Comparison of ENCODE assay signal across 16 mouse cellular contexts in the genomic region with DNA sequence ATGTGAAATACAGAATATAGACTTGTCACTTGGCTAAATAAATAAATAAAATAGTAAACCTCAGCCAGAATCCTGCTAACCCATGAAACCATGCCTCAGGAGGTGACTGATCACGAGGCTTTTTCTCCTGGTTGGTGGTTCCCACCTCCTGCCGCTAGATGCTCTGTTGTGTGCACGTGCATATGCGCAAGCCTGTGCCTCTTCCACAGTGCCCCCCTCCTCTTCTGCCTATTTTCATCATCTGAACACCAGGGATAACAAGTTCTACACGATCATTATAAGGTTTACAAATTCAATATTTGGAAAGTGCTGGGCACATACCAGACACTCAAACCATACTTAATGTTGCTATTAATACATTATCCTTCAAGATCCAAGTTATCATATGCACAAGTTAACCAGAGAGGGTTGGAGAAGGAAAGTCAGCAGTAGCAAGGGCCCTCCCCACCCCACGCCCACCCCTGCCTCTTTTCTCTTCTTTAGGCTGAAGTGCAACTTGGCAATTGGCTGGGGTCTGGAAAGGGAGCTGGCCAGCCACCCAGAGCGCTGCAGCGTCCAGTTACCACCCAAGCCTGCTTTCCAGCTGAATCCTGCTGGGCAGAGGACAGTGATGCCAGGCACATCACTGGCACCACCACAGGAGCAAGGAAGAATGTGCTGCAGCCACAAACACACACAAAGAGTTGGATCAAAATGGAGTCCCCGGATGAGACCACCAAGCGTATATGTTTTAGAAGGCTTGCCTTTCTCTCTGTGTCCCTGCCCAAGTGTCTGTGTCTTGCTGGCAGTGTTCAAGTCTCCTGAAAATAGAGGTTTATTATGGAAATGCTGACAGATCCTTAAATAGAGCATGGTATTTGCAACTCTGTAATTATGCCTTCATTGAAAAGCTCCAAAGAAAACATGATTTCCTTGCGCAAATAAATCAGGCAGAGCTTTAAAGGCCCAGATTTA.
DNase-seq lines count a peak whose midpoint lies in the region; ATAC-seq and TF ChIP-seq lines count a peak whose summit lies in the region.
"Had no signal": no experiment of that assay in that cellular context is flagged by ENCODE, and none has a peak within 500 bp of the region (broad histone marks: within the 10 kb centered on the region; RNA-seq: fewer than 3 reads in every experiment).

No protein-coding gene starts in this region.

- no peak overlapping the region for H3K4me2 ChIP-seq in embryonic facial prominence, embryonic 13.5 days
- no peak overlapping the region for H3K4me2 ChIP-seq in hindbrain, postnatal 0 days (ENCODE audit: low read depth, low read length)
- no peak overlapping the region for H3K4me2 ChIP-seq in hindbrain, embryonic 11.5 days (replicated peaks; ENCODE audit: low read depth, low read length)
- no peak overlapping the region for H3K4me2 ChIP-seq in midbrain, postnatal 0 days (ENCODE audit: low read depth, low read length, poor library complexity, severe bottlenecking)
- H3K4me2 ChIP-seq in midbrain, embryonic 13.5 days (replicated peaks): no peak overlapping the region
- H3K4me2 ChIP-seq: heart, embryonic 12.5 days; neural tube, embryonic 13.5 days had no signal

- no peak overlapping the region for H3K9ac ChIP-seq in embryonic facial prominence, embryonic 13.5 days
- H3K9ac ChIP-seq in hindbrain, postnatal 0 days (replicated peaks; ENCODE audit: low read length): no peak overlapping the region
- H3K9ac ChIP-seq in hindbrain, embryonic 11.5 days (ENCODE audit: low read depth, low read length): no peak overlapping the region
- no peak overlapping the region for H3K9ac ChIP-seq in midbrain, postnatal 0 days (replicated peaks; ENCODE audit: low read length, poor library complexity, severe bottlenecking)
- no peak overlapping the region for H3K9ac ChIP-seq in midbrain, embryonic 13.5 days (replicated peaks)
- H3K9ac ChIP-seq: heart, embryonic 12.5 days; liver, embryonic 14.5 days; neural tube, embryonic 13.5 days had no signal

- 82% methylated on average over 11 of the region's 11 CpGs for WGBS in embryonic facial prominence, embryonic 13.5 days
- 83% methylated on average over 11 of the region's 11 CpGs for WGBS in embryonic facial prominence, embryonic 10.5 days
- WGBS in hindbrain, postnatal 0 days: 52% methylated on average over 11 of the region's 11 CpGs
- 79% methylated on average over 11 of the region's 11 CpGs for WGBS in hindbrain, embryonic 11.5 days
- 67% methylated on average over 11 of the region's 11 CpGs for WGBS in midbrain, postnatal 0 days
- 75% methylated on average over 11 of the region's 11 CpGs for WGBS in midbrain, embryonic 13.5 days

- TF ChIP-seq CTCF in hindbrain, postnatal 0 days (IDR thresholded peaks at IDR 0.05; ENCODE audit: low read depth): no peak
- no peak for TF ChIP-seq CTCF in midbrain, postnatal 0 days (IDR thresholded peaks at IDR 0.05)

- peak overlapping the region; percentile 41; the same call in 1 of the 2 replicates for H3K27ac ChIP-seq in embryonic facial prominence, embryonic 13.5 days
- no peak overlapping the region for H3K27ac ChIP-seq in embryonic facial prominence, embryonic 10.5 days (replicated peaks)
- no peak overlapping the region for H3K27ac ChIP-seq in hindbrain, postnatal 0 days
- no peak overlapping the region for H3K27ac ChIP-seq in hindbrain, embryonic 11.5 days (ENCODE audit: low read depth, low read length)
- no peak overlapping the region; the same call in 1 of the 2 replicates for H3K27ac ChIP-seq in midbrain, postnatal 0 days (ENCODE audit: low read depth, low read length)
- H3K27ac ChIP-seq in midbrain, embryonic 13.5 days: no peak overlapping the region
- H3K27ac ChIP-seq: limb, embryonic 10.5 days; liver, embryonic 14.5 days; neural tube, embryonic 13.5 days had no signal

- peaks cover 34% of the 10 kb centered on the region for H3K4me1 ChIP-seq in embryonic facial prominence, embryonic 13.5 days
- H3K4me1 ChIP-seq in embryonic facial prominence, embryonic 10.5 days: peaks cover 17% of the 10 kb centered on the region
- H3K4me1 ChIP-seq in hindbrain, postnatal 0 days (ENCODE audit: insufficient read depth, low read length): no peaks in the 10 kb centered on the region; the same call in 1 of the 2 replicates
- no peaks in the 10 kb centered on the region for H3K4me1 ChIP-seq in hindbrain, embryonic 11.5 days (replicated peaks; ENCODE audit: control insufficient read depth, insufficient read depth, low read length)
- H3K4me1 ChIP-seq in midbrain, postnatal 0 days (ENCODE audit: insufficient read depth, low read length): no peaks in the 10 kb centered on the region
- H3K4me1 ChIP-seq in midbrain, embryonic 13.5 days (replicated peaks): no peaks in the 10 kb centered on the region
- H3K4me1 ChIP-seq: heart, embryonic 12.5 days; neural tube, embryonic 13.5 days had no signal

- no peak for ATAC-seq in embryonic facial prominence, embryonic 13.5 days (ENCODE audit: insufficient number of reproducible peaks, insufficient read depth, low FRiP score, low TSS enrichment, low read depth)
- ATAC-seq in hindbrain, postnatal 0 days: peak; percentile 86
- ATAC-seq in hindbrain, embryonic 11.5 days (ENCODE audit: low FRiP score): no peak
- 0 out of 2 replicates have a peak, but pooled peaks have one; percentile 56 for ATAC-seq in midbrain, postnatal 0 days (ENCODE audit: low FRiP score)
- no peak for ATAC-seq in midbrain, embryonic 13.5 days
- no peak for ATAC-seq in megakaryocyte, adult 5-6 weeks (ENCODE audit: poor library complexity, severe bottlenecking)
- ATAC-seq: intestine, postnatal 0 days; midbrain, embryonic 16.5 days had no signal

- no peak overlapping the region for H3K4me3 ChIP-seq in embryonic facial prominence, embryonic 13.5 days
- no peak overlapping the region for H3K4me3 ChIP-seq in embryonic facial prominence, embryonic 10.5 days
- no peak overlapping the region for H3K4me3 ChIP-seq in hindbrain, postnatal 0 days (ENCODE audit: low read length)
- no peak overlapping the region for H3K4me3 ChIP-seq in hindbrain, embryonic 11.5 days (ENCODE audit: low read depth, low read length)
- H3K4me3 ChIP-seq in midbrain, postnatal 0 days (ENCODE audit: low read depth, low read length): no peak overlapping the region
- H3K4me3 ChIP-seq in midbrain, embryonic 13.5 days (replicated peaks): no peak overlapping the region
- H3K4me3 ChIP-seq: heart, embryonic 12.5 days; limb, embryonic 10.5 days; neural tube, embryonic 13.5 days had no signal

- no peak for DNase-seq in embryonic facial prominence, embryonic 10.5 days (ENCODE audit: low spot score)
- peak; percentile 62 for DNase-seq in hindbrain, postnatal 0 days (ENCODE audit: low spot score)
- DNase-seq in hindbrain, embryonic 11.5 days (ENCODE audit: low spot score): no peak
- DNase-seq in midbrain, postnatal 0 days (ENCODE audit: low spot score): peak; percentile 58
- DNase-seq in adrenal gland, postnatal 36 days: no peak
- DNase-seq: adrenal gland, adult 2 months; lung, postnatal 4 days had no signal

- no peaks in the 10 kb centered on the region for H3K27me3 ChIP-seq in embryonic facial prominence, embryonic 13.5 days
- H3K27me3 ChIP-seq in embryonic facial prominence, embryonic 10.5 days (replicated peaks; ENCODE audit: low read depth, poor library complexity, severe bottlenecking): no peaks in the 10 kb centered on the region
- H3K27me3 ChIP-seq in hindbrain, postnatal 0 days (ENCODE audit: insufficient read depth, low read length): no peaks in the 10 kb centered on the region
- no peaks in the 10 kb centered on the region for H3K27me3 ChIP-seq in hindbrain, embryonic 11.5 days (ENCODE audit: control insufficient read depth, insufficient read depth, low read length)
- no peaks in the 10 kb centered on the region for H3K27me3 ChIP-seq in midbrain, postnatal 0 days (ENCODE audit: insufficient read depth, low read length)
- no peaks in the 10 kb centered on the region for H3K27me3 ChIP-seq in midbrain, embryonic 13.5 days
- H3K27me3 ChIP-seq: heart, embryonic 12.5 days; neural tube, embryonic 13.5 days had no signal

- H3K9me3 ChIP-seq in embryonic facial prominence, embryonic 13.5 days: no peaks in the 10 kb centered on the region
- 0 out of 2 replicates have a peak, but pooled peaks cover 3% of the 10 kb centered on the region for H3K9me3 ChIP-seq in embryonic facial prominence, embryonic 10.5 days
- no peaks in the 10 kb centered on the region for H3K9me3 ChIP-seq in hindbrain, postnatal 0 days (ENCODE audit: low read length)
- no peaks in the 10 kb centered on the region for H3K9me3 ChIP-seq in hindbrain, embryonic 11.5 days (ENCODE audit: control insufficient read depth, low read length)
- H3K9me3 ChIP-seq in midbrain, postnatal 0 days (ENCODE audit: low read length): no peaks in the 10 kb centered on the region
- H3K9me3 ChIP-seq in midbrain, embryonic 13.5 days: no peaks in the 10 kb centered on the region; the same call in 1 of the 2 replicates
- H3K9me3 ChIP-seq: limb, embryonic 10.5 days had no signal

- H3K36me3 ChIP-seq in embryonic facial prominence, embryonic 13.5 days: 0 out of 2 replicates have a peak, but pooled peaks cover 3% of the 10 kb centered on the region
- H3K36me3 ChIP-seq in embryonic facial prominence, embryonic 10.5 days (replicated peaks): no peaks in the 10 kb centered on the region
- no peaks in the 10 kb centered on the region for H3K36me3 ChIP-seq in hindbrain, postnatal 0 days (ENCODE audit: insufficient read depth, low read length)
- H3K36me3 ChIP-seq in hindbrain, embryonic 11.5 days (ENCODE audit: control insufficient read depth, insufficient read depth, low read length): no peaks in the 10 kb centered on the region
- no peaks in the 10 kb centered on the region for H3K36me3 ChIP-seq in midbrain, postnatal 0 days (ENCODE audit: insufficient read depth, low read length)
- no peaks in the 10 kb centered on the region for H3K36me3 ChIP-seq in midbrain, embryonic 13.5 days
- H3K36me3 ChIP-seq: heart, embryonic 12.5 days; limb, embryonic 10.5 days; neural tube, embryonic 13.5 days had no signal

Comparison
In these comparisons a context has a peak if more than half of its experiments do, and no peak if none do; other contexts are left out.
1. ATAC-seq: peak in hindbrain, postnatal 0 days (single experiment) and midbrain, postnatal 0 days (single experiment); none in embryonic facial prominence, embryonic 13.5 days (single experiment), hindbrain, embryonic 11.5 days (single experiment), midbrain, embryonic 13.5 days (single experiment) and megakaryocyte, adult 5-6 weeks (single experiment).
2. DNase-seq: peak in hindbrain, postnatal 0 days (single experiment) and midbrain, postnatal 0 days (single experiment); none in embryonic facial prominence, embryonic 10.5 days (single experiment), hindbrain, embryonic 11.5 days (single experiment) and adrenal gland, postnatal 36 days (0 of 2).